Mouse (Mus musculus) ES-E14 (cell line): Measurements from ENCODE around the gene Ldlrad3. TPM values are rescaled to one million over a fixed set of nuclear protein-coding genes. Genes with fewer than 3 reads are reported as not detected.
A peak's percentile ranks its signal among the peaks of the same experiment; 100 is the strongest.

Experiments used
- DNase-seq: peaks from one replicate; pipeline ENCODE4 v3.0.0-alpha.2; 2013; ENCODE audit warnings: low read depth, low spot score
- H3K27ac ChIP-seq: 2 replicates; pipeline ENCODE4 v1.5.1; 2012; ENCODE audit warnings: low read depth, mild to moderate bottlenecking, low read length, moderate library complexity, mixed read lengths; ENCODE audit not compliant: poor library complexity, insufficient read depth, severe bottlenecking
- H3K36me3 ChIP-seq: 2 replicates; pipeline ENCODE4 v1.6.1; 2012; ENCODE audit warnings: mild to moderate bottlenecking, low read length, moderate library complexity, mixed read lengths; ENCODE audit not compliant: control insufficient read depth, poor library complexity, insufficient read depth, severe bottlenecking
- H3K4me1 ChIP-seq, 2 experiments: fragments of 150-350 bp in 1 of 2; sonication (generic) in 1 of 2; 2 replicates each; pipeline ENCODE4 v1.6.1; 2012; ENCODE audit warnings: low read length in 2 of 2, mild to moderate bottlenecking in 1 of 2, mixed read lengths in 1 of 2; ENCODE audit not compliant: control insufficient read depth in 2 of 2, insufficient read depth in 2 of 2, poor library complexity in 1 of 2
- H3K4me3 ChIP-seq, 2 experiments: fragments of 150-350 bp in 1 of 2; sonication (generic) in 1 of 2; 2 replicates each; pipeline ENCODE4 v1.5.1; 2012; ENCODE audit warnings: low read length in 2 of 2, low read depth in 1 of 2, mild to moderate bottlenecking in 1 of 2, mixed read lengths in 1 of 2; ENCODE audit not compliant: insufficient read depth in 1 of 2, poor library complexity in 1 of 2, severe bottlenecking in 1 of 2
- H3K9ac ChIP-seq: 2 replicates; pipeline ENCODE4 v1.6.1; 2012; ENCODE audit warnings: low read depth, mild to moderate bottlenecking, low read length, mixed read lengths; ENCODE audit not compliant: poor library complexity, insufficient read depth, severe bottlenecking
- H3K9me3 ChIP-seq: fragments of 150-350 bp; sonication (generic); 2 replicates; pipeline ENCODE4 v1.6.1; 2012; ENCODE audit warnings: low read depth, mild to moderate bottlenecking, low read length; ENCODE audit not compliant: control insufficient read depth, insufficient read depth
- CHD2 ChIP-seq: IDR thresholded peaks from 2 replicates; pipeline ENCODE4 v1.6.1; 2014; ENCODE audit warnings: mild to moderate bottlenecking, low read depth, low read length, inconsistent platforms
- HCFC1 ChIP-seq: IDR thresholded peaks from 2 replicates; pipeline ENCODE4 v1.6.1; 2012; ENCODE audit warnings: low read length, inconsistent platforms, borderline replicate concordance; ENCODE audit not compliant: insufficient read depth
- MAFK ChIP-seq: IDR thresholded peaks from 2 replicates; pipeline ENCODE4 v1.6.1; 2014; ENCODE audit warnings: mild to moderate bottlenecking, low read depth, low read length, inconsistent platforms; ENCODE audit not compliant: insufficient read depth
- ZC3H11A ChIP-seq: IDR thresholded peaks from 2 replicates; pipeline ENCODE4 v1.6.1; 2012; ENCODE audit warnings: low read depth, mild to moderate bottlenecking, inconsistent platforms, low read length, borderline replicate concordance
- ZNF384 ChIP-seq: IDR thresholded peaks from 2 replicates; pipeline ENCODE4 v1.6.1; 2012; ENCODE audit warnings: low read depth, low read length, inconsistent platforms
- in situ Hi-C, 2 experiments: fragments of 600-800 bp; cut with MboI; formaldehyde crosslinking; loops; one replicate each; pipeline ENCODE4 v1.15.1; 2025; ENCODE audit warnings: low sequenced_read_pairs in 2 of 2, inconsistent platforms in 1 of 2; ENCODE audit not compliant: unreplicated experiment in 2 of 2
- total RNA-seq: library from RNA; depleted of rRNA; stranded (reverse); fragments of 300-350 nt; gene quantifications from 2 replicates; pipeline ENCODE4 v1.2.3, GENCODE M21; 2012

Ldlrad3 gene
- total RNA-seq, 1 experiment, result 27.1 TPM

DNA sequence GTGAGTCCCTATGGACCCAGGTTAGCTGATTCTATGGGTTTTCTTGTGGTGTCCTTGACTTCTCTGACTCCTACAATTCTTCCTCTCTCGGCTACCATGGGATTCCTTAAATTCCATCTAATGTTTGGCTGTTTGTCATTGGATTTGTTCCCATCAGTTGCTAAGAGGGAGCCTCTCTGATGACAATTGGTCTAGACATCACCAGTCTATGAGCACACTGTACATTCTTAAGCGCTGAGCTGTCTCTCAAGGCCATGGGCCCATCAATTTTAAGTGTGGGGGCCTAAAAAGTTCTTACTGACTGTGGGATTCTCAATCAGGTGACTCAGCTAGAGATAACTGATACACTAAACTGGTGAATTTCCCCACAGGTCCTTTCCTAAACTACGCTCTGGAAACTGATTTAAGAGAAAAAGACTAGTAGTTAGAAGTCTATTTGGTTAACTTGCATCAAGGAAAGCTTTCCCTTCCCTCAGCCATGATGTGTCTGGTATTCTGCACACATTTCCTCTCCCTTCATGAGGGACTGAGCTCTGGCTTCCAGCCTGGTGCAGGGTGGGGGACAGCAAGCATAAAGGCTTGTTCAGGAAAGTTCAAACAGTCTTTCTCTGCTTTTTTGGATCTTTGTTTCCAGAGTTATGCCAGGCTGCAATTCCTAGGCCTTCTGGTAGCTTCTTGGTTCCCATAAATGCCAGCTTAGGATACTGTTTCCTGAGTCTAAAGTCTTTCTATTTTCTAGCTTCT lies 199.7 kb downstream of the Ldlrad3 start:
- Histone ChIP-seq H3K27ac (no peak overlapping the region), H3K4me3 (no peak overlapping the region), H3K9ac (no peak overlapping the region), H3K36me3 (no peaks in the 10 kb centered on the region), H3K4me1 (no peaks in the 10 kb centered on the region), H3K9me3 (no peaks in the 10 kb centered on the region)
- in situ Hi-C loops, result no loop called here
- DNase-seq, result no peak
- no peak for TF ChIP-seq HCFC1
- no peak for TF ChIP-seq MAFK
- TF ChIP-seq ZC3H11A, result no peak
- TF ChIP-seq CHD2, result no peak
- no peak for TF ChIP-seq ZNF384

DNA sequence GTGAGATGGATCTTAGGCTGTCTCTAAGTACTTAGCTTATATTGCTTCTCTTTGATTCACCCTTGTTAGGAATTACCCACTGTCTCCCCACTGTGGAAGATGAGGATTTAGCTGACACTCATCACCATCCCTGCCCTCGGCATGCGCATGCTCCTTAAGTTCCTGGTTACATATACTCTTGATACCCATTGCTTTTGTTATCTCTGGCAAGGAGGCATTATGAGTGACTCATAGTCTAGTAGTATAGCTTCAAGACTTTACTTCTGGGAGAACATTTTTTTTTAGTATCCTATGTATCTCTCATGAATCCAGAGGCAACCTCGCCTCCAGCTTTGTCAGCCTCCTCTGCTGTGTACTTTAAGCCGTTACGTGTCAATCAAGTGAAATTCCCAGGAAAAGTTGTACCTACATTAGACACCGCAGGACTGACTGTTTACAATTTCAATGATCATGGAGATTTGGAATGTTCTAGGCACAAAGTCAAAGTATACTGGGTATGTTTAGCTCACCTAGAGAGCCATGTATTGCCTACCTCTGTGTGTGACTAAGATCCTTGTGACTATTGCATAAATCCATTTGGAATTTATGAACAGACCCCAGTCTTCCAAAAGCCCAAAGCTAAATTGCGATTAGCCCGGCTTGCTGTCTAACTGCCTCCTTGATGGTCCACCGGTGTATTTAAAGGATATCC lies 202.2 kb downstream of the Ldlrad3 start:
- H3K9ac ChIP-seq, result no peak overlapping the region
- no peaks in the 10 kb centered on the region for H3K36me3 ChIP-seq
- no peak overlapping the region for H3K4me3 ChIP-seq
- no peak for DNase-seq
- in situ Hi-C loops, result no loop called here
- peaks cover 3 to 11% of the 10 kb centered on the region in 2 experiments; a peak in 2 of 4 replicates for H3K4me1 ChIP-seq
- no peaks in the 10 kb centered on the region for H3K9me3 ChIP-seq
- no peak for TF ChIP-seq HCFC1
- TF ChIP-seq MAFK, result no peak
- TF ChIP-seq ZNF384, result no peak
- no peak for TF ChIP-seq CHD2
- H3K27ac ChIP-seq, result no peak overlapping the region

DNA sequence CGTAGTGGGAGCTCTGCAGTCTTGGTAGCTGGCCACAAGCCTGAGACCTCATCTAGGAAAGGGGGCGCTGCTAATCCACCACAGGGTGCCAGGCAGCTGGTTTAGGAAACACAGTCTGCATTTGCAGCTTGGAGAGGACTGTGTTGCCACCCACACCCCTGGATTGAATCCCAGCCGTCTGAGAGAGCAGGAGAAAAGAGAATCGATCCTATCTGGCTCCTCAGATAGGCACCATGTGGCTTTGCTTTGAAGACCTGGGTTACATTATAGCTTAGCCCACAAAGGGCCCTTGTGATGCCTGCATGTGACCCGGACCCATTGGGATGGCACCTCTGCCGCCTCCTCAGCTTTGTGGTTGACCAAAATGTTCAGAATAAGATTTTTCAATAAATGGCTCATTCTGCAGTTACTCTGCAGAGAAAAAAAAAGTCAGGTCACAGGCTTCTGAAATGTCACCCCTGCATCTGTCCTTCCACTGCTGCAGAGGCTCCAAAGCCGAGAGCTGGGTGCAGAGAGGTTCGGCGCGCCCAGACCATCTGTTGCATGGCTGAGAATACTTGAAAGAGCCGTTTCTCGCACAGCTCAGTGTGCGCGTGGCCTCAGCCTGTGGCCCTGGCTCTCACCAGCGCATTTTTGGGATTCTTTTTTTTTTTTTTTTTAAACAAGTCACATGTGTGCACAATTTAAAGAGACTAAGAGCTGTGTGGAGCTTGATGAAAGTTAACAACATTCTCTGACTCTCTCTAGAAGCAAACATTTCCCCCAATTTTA lies 202.9 kb downstream of the Ldlrad3 start:
- in situ Hi-C loops, result no loop called here
- Histone ChIP-seq H3K9me3 (no peaks in the 10 kb centered on the region), H3K27ac (no peak overlapping the region), H3K4me1 (peaks cover 3 to 15% of the 10 kb centered on the region in 2 experiments; a peak in 2 of 4 replicates), H3K36me3 (no peaks in the 10 kb centered on the region), H3K4me3 (no peak overlapping the region), H3K9ac (no peak overlapping the region)
- TF ChIP-seq CHD2, result no peak
- peak; percentile 69; the same call in 1 of the 2 replicates for TF ChIP-seq ZNF384
- DNase-seq, result no peak

DNA sequence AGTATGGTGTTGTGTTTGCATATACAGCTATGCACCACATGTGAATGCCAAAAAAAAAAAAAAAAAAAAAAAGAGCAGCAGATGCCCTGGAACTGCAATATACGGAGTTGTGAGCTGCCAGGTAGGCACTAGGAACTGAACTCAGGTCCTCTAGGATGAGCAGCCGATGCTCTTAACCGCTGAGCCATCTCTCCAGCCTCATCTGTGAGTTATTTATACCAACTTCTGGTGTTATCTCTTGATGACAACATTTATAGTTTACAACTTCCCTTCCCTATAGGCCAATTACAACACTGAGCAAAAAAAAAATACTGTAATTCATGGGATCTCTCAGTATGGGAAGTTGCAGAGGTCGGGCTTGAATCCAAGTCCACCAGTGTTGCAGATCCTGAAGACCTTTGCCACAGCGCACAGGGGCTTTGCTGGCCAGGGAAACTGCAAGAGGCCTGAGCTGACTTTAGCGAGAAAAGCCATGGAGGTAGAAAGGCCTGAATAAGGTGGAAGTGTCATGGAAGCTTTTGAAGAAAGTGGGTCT lies 204.2 kb downstream of the Ldlrad3 start:
- DNase-seq, result no peak
- Histone ChIP-seq H3K9ac (no peak overlapping the region), H3K27ac (no peak overlapping the region), H3K36me3 (no peaks in the 10 kb centered on the region), H3K4me3 (no peak overlapping the region), H3K9me3 (no peaks in the 10 kb centered on the region), H3K4me1 (peaks cover 3 to 15% of the 10 kb centered on the region in 2 experiments; a peak in 2 of 4 replicates)
- in situ Hi-C loops, result no loop called here
- TF ChIP-seq ZC3H11A (no peak), ZNF384 (no peak), HCFC1 (no peak), MAFK (no peak), CHD2 (no peak)
